Mouse (Mus musculus) heart, embryonic 14.5 days (tissue): Measurements from ENCODE around the gene Aaas. TPM values are rescaled to one million over a fixed set of nuclear protein-coding genes. Genes with fewer than 3 reads are reported as not detected.

Experiments
- ATAC-seq: fragments of 200-750 bp; cut with Nextera tagmentation; 2 replicates; pipeline ENCODE4 v1.8.0; 2017; ENCODE audit warnings: low read depth, moderate TSS enrichment; ENCODE audit not compliant: insufficient number of reproducible peaks, insufficient read depth, low FRiP score
- H3K27ac ChIP-seq, 2 experiments: fragments of 200-500 bp in 1 of 2; fragments of 300-500 bp in 1 of 2; sonication (generic) in 1 of 2; replicated peaks in 1 of 2; 2 replicates each; pipeline ENCODE4 v1.5.1; 2012 to 2014; ENCODE audit warnings: low read depth in 2 of 2, low read length in 2 of 2, control low read depth in 1 of 2, mild to moderate bottlenecking in 1 of 2, mixed read lengths in 1 of 2; ENCODE audit not compliant: control insufficient read depth in 1 of 2, insufficient read depth in 1 of 2
- H3K27me3 ChIP-seq: fragments of 300-500 bp; sonication (generic); 2 replicates; pipeline ENCODE4 v1.6.1; 2014; ENCODE audit warnings: mild to moderate bottlenecking, low read length, control low read depth; ENCODE audit not compliant: control insufficient read depth, insufficient read depth
- H3K36me3 ChIP-seq: fragments of 300-500 bp; sonication (generic); 2 replicates; pipeline ENCODE4 v1.6.1; 2014; ENCODE audit warnings: mild to moderate bottlenecking, control low read depth, low read length, mixed read lengths; ENCODE audit not compliant: control insufficient read depth, insufficient read depth
- H3K4me1 ChIP-seq, 2 experiments: fragments of 200-500 bp in 1 of 2; fragments of 300-500 bp in 1 of 2; sonication (generic) in 1 of 2; 2 replicates each; pipeline ENCODE4 v1.6.1; 2012 to 2014; ENCODE audit warnings: low read length in 2 of 2, control low read depth in 1 of 2, mixed read lengths in 1 of 2; ENCODE audit not compliant: control insufficient read depth in 2 of 2, insufficient read depth in 2 of 2
- H3K4me2 ChIP-seq: fragments of 300-500 bp; sonication (generic); 2 replicates; pipeline ENCODE4 v1.6.1; 2014; ENCODE audit warnings: mild to moderate bottlenecking, low read length
- H3K4me3 ChIP-seq, 2 experiments: fragments of 200-500 bp in 1 of 2; fragments of 300-500 bp in 1 of 2; sonication (generic) in 1 of 2; 2 replicates each; pipeline ENCODE4 v1.5.1; 2012 to 2014; ENCODE audit warnings: low read length in 2 of 2, mild to moderate bottlenecking in 2 of 2, control low read depth in 1 of 2, low read depth in 1 of 2, moderate library complexity in 1 of 2; ENCODE audit not compliant: control insufficient read depth in 1 of 2, insufficient read depth in 1 of 2
- H3K9ac ChIP-seq: fragments of 300-500 bp; sonication (generic); 2 replicates; pipeline ENCODE4 v1.6.1; 2014; ENCODE audit warnings: mild to moderate bottlenecking, low read length
- H3K9me3 ChIP-seq: fragments of 300-500 bp; sonication (generic); 2 replicates; pipeline ENCODE4 v1.6.1; 2016; ENCODE audit warnings: low read length, control low read depth; ENCODE audit not compliant: control insufficient read depth
- WGBS: fragments of 180-500 bp; shearing (Covaris S2); extraction: QIAGEN DNeasy Blood & Tissue Kit; methylation state at CpG from one replicate; pipeline ENCODE4 v1.1.7; 2014; 5-methylcytosine and 5-hydroxymethylcytosine counted together
- polyA plus RNA-seq: library from polyadenylated mRNA; unstranded; fragments of >200 nt; fragmentation: Nextera tagmentation; extraction: Ambion mirVana; gene quantifications from 2 replicates; pipeline ENCODE4 v1.2.1, GENCODE M21; 2014

Aaas gene
- polyA plus RNA-seq, 1 experiment from 2014 or later: 48.4 TPM

DNA sequence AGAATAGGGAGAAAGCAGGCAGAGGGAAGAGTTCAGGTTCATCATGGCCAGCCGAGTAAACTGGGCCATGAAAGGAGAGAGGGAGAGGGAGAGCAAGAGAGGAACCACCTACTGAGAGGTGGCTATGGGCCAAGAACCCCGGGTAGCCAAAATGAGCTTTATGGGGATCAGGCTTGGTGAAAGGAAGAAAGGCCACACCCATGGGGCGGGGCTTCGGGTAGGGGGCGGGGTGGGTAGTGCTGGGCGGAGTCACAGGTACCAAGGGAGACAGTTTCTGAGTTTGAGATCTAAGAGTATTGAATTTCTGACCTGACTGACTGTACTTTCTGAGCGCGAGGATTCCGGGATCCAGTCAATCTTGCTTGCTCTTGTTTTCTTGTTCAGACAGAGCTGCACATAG is 36.1 kb upstream of the Aaas start:
- no peaks in the 10 kb centered on the region for H3K36me3 ChIP-seq
- WGBS: 45% methylated on average over 9 of the region's 9 CpGs
- H3K4me2 ChIP-seq: no peak overlapping the region
- no peak overlapping the region for H3K27ac ChIP-seq
- no peaks in the 10 kb centered on the region for H3K4me1 ChIP-seq
- no peak overlapping the region for H3K9ac ChIP-seq
- H3K4me3 ChIP-seq: no peak overlapping the region
- no peaks in the 10 kb centered on the region for H3K9me3 ChIP-seq
- H3K27me3 ChIP-seq: no peaks in the 10 kb centered on the region
- no peak for ATAC-seq

DNA sequence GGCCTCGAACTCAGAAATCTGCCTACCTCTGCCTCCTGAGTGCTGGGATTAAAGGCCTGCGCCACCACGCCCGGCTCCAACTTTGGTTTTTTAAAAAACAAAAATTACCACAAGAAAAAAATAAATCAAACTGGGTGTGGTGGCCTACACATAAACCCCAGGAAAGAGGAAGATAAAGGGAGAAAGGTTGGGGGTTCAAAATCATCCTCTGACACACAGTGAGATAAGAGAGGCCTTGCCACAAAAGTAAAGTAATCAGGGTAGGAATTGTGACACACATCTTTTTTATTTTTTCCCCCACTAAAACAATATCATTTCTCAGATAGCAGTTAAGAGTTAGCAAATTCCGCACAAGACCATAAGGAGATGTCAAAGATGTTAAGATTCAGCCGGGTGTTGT is 33.1 kb upstream of the Aaas start:
- Histone ChIP-seq H3K36me3 (no peaks in the 10 kb centered on the region), H3K4me3 (no peak overlapping the region), H3K27me3 (no peaks in the 10 kb centered on the region), H3K9ac (no peak overlapping the region), H3K4me1 (no peaks in the 10 kb centered on the region), H3K4me2 (no peak overlapping the region), H3K9me3 (no peaks in the 10 kb centered on the region), H3K27ac (no peak overlapping the region)
- no peak for ATAC-seq
- 89% methylated on average over 6 of the region's 6 CpGs for WGBS

DNA sequence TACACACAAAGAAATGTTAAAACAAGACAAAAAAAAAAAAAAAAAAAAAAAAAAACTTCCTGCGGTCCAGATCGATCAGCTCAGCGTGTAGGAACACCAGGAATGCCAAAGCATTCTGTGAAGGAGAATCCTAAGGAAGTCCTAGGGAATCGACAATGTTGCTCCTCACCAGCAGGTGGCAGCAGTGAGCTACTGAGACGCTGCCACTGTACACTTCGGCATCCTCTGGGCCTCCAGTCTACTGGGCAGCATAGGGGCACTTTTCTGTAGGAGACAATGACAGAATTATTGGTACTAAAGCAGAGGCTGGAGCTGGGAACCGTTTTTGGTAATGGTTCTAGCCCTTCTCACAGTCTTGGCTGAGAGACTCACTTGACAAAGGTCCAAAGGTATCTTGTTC is 31.0 kb upstream of the Aaas start:
- no peaks in the 10 kb centered on the region for H3K36me3 ChIP-seq
- H3K4me2 ChIP-seq: no peak overlapping the region
- no peak overlapping the region for H3K9ac ChIP-seq
- peaks cover 2 to 13% of the 10 kb centered on the region in 2 experiments; a peak in 3 of 4 replicates for H3K4me1 ChIP-seq
- H3K4me3 ChIP-seq: no peak overlapping the region
- ATAC-seq: peak; percentile 31; the same call in 1 of the 2 replicates
- no peaks in the 10 kb centered on the region for H3K9me3 ChIP-seq
- H3K27ac ChIP-seq: no peak overlapping the region
- no peaks in the 10 kb centered on the region for H3K27me3 ChIP-seq
- 2% methylated on average over 7 of the region's 7 CpGs for WGBS

DNA sequence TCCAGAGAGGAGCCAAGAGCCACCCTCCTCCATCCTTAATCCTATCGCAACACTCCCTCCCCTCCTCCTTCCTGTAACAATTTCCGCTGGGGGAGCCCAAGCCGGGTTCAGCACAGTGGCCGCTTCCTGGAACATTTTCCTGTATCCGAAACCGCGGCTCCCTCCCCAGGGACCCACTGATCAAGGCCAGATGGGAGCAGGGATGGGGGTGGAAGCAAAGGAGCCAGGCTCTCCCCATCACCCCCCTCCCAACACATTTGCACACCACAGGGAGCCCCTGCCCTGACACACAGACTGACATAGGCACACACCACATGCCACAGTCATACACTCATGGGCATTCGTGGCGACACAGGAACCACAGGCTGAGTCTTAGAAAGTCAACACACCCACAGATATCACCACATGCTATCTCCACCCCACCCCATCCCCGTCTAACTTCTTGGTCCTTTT is 27.3 kb upstream of the Aaas start:
- Histone ChIP-seq H3K4me2 (peak overlapping the region; percentile 97), H3K9me3 (no peaks in the 10 kb centered on the region), H3K27ac (peak overlapping the region in 1 of 2 experiments; percentile 71; a peak in 3 of 4 replicates), H3K4me3 (peak overlapping the region in 1 of 2 experiments; percentile 66; a peak in 1 of 4 replicates), H3K4me1 (peaks cover 5 to 17% of the 10 kb centered on the region in 2 experiments), H3K27me3 (no peaks in the 10 kb centered on the region), H3K36me3 (no peaks in the 10 kb centered on the region), H3K9ac (0 out of 2 replicates have a peak overlapping the region, but pooled peaks have one; percentile 75)
- ATAC-seq: peak; percentile 51; the same call in 1 of the 2 replicates
- WGBS: 7% methylated on average over 10 of the region's 10 CpGs

DNA sequence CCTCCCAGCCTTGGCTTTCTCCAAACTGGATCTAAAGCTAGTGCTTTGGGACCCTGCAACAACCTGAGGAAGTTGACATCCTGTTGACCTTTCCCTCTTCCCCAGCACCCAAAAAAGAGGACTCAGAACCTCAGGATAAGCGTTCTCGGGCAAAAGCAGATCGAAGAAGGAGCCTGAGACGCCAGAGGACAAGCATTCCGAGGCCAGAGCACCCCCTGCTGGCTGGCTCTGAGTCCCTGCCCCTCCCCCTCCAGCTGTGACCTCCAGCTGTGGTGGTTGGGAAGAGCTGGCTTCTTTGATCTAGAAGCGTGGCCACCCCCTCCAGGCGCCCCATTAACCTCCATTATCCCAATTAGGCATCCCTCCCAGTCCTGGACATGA is 26.6 kb upstream of the Aaas start:
- Histone ChIP-seq H3K27me3 (no peaks in the 10 kb centered on the region), H3K4me3 (peak overlapping the region; percentile 49 to 66), H3K4me2 (peak overlapping the region; percentile 97), H3K9me3 (no peaks in the 10 kb centered on the region), H3K9ac (peak overlapping the region; percentile 75), H3K27ac (peak overlapping the region; percentile 23 to 71; a peak in 3 of 4 replicates), H3K4me1 (peaks cover 5 to 17% of the 10 kb centered on the region in 2 experiments), H3K36me3 (no peaks in the 10 kb centered on the region)
- WGBS: 0% methylated on average over 7 of the region's 7 CpGs
- ATAC-seq: 0 out of 2 replicates have a peak, but pooled peaks have one; percentile 42

DNA sequence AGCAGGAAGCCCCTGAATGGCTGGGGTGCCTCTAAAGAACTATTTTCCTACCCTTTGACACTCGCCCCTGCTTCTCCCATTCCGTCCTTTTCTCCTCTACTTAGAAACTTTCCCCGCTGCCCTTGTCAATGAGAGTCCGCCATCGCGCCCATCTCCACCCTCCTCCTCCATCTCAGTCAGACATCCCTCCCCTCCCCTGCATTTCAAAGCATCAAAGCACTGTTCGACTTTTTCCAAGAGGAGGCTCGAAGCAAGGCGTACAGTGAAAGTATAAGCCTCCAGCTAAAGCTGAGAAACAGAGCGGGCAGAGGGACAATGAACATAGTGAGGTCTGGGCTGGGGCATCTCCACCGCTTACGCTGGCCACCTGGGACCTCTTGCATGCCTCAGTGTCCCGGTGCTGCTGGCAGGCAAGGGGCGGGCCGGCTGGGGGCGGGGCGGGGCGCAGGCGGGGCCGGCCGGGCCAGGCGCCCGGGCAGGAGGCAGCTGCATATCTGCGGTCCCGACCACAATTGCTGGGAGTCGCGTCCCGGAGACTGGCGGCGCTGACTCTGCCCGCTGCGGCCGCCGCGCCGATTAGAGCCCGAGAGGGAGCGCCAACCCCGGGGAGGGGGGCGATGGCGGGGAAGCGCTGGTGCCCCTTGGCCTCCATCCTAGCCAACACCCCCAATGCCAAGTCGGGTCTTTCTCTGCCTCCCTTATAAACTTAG is 26.0 kb upstream of the Aaas start:
- H3K9me3 ChIP-seq: no peaks in the 10 kb centered on the region
- H3K27ac ChIP-seq: peak overlapping the region; percentile 23 to 71; a peak in 3 of 4 replicates
- H3K4me2 ChIP-seq: peak overlapping the region; percentile 97
- H3K9ac ChIP-seq: peak overlapping the region; percentile 75
- no peaks in the 10 kb centered on the region for H3K27me3 ChIP-seq
- peaks cover 5 to 17% of the 10 kb centered on the region in 2 experiments for H3K4me1 ChIP-seq
- no peaks in the 10 kb centered on the region for H3K36me3 ChIP-seq
- H3K4me3 ChIP-seq: peak overlapping the region; percentile 49 to 66
- peak; percentile 59; the same call in 1 of the 2 replicates for ATAC-seq
- 1% methylated on average over 33 of the region's 43 CpGs for WGBS

DNA sequence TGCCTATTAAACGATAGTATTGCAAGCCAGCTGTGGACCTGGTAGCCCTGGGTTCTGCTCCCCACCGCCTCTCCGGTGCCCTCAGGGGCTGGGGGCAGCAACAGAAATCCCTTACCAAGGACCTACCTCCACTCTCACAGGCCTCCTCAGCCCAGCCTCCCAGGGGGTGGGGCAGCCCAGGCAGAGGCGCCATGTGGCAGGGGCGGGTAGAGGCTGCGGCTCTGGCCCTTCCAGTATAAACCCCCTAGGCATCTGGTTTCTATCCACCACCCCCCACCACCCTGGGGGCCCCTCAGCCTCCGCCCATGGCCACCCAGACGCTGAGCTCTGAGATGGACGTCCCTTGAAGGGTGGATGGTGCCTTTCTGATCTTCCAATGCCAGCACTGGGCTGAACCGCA is 20.2 kb upstream of the Aaas start:
- ATAC-seq: peak; percentile 19; the same call in 1 of the 2 replicates

More for the DNA sequence above, 20.2 kb upstream of the Aaas start:
- 5% methylated on average over 10 of the region's 10 CpGs for WGBS
- Histone ChIP-seq H3K4me3 (peak overlapping the region; percentile 1 to 9; a peak in 1 of 4 replicates), H3K9ac (peak overlapping the region; percentile 55), H3K4me1 (peaks cover 11 to 16% of the 10 kb centered on the region in 2 experiments; a peak in 3 of 4 replicates), H3K36me3 (no peaks in the 10 kb centered on the region), H3K27ac (no peak overlapping the region), H3K9me3 (no peaks in the 10 kb centered on the region), H3K4me2 (peak overlapping the region; percentile 51), H3K27me3 (peaks cover 4% of the 10 kb centered on the region; the same call in 1 of the 2 replicates)
